Mouse (Mus musculus): ENCODE data around the gene Whamm.

Whamm gene

GRCm38 (mm10) chr7:81571108-81571940, at the start of gene Whamm:
Gene Whamm (plus strand): TSS chr7:81571266.
- DNase-seq (ENCODE audit: low spot score) = peak; percentile 92

- peak; percentile 86 for DNase-seq (ENCODE audit: low spot score)
These were observed 47.9 kb upstream of the Whamm start for GRCm38 (mm10) chr7:81523008-81523662.

GRCm38 (mm10) chr7:81523663-81524017, 47.4 kb upstream of the Whamm start:
- no peak for DNase-seq (ENCODE audit: low spot score)

GRCm38 (mm10) chr7:81528918-81529317, 42.1 kb upstream of the Whamm start:
- no peak for DNase-seq (ENCODE audit: low spot score)

GRCm38 (mm10) chr7:81531462-81531861, 39.6 kb upstream of the Whamm start:
- DNase-seq (ENCODE audit: low spot score) = no peak

GRCm38 (mm10) chr7:81536478-81536877, 34.6 kb upstream of the Whamm start:
- DNase-seq (ENCODE audit: low spot score) = no peak

GRCm38 (mm10) chr7:81538070-81538675, 32.9 kb upstream of the Whamm start:
- DNase-seq (ENCODE audit: low spot score) = no peak

- DNase-seq (ENCODE audit: low spot score) = no peak
These were observed 31.5 kb upstream of the Whamm start for GRCm38 (mm10) chr7:81539565-81539964.

- no peak for DNase-seq (ENCODE audit: low spot score)
These were observed 30.1 kb upstream of the Whamm start for GRCm38 (mm10) chr7:81540999-81541398.

- peak; percentile 61 for DNase-seq (ENCODE audit: low spot score)
These were observed 29.0 kb upstream of the Whamm start for GRCm38 (mm10) chr7:81541924-81542524.

GRCm38 (mm10) chr7:81542934-81543333, 28.1 kb upstream of the Whamm start:
- DNase-seq (ENCODE audit: low spot score) = no peak

- no peak for DNase-seq (ENCODE audit: low spot score)
These were observed 22.2 kb upstream of the Whamm start for GRCm38 (mm10) chr7:81548864-81549263.

- DNase-seq (ENCODE audit: low spot score) = no peak
These were observed 17.5 kb upstream of the Whamm start for GRCm38 (mm10) chr7:81553589-81553988.

GRCm38 (mm10) chr7:81554369-81554768, 16.7 kb upstream of the Whamm start:
- no peak for DNase-seq (ENCODE audit: low spot score)

GRCm38 (mm10) chr7:81556839-81557238, 14.2 kb upstream of the Whamm start:
- DNase-seq (ENCODE audit: low spot score) = no peak

GRCm38 (mm10) chr7:81557252-81557984, 13.6 kb upstream of the Whamm start:
- DNase-seq (ENCODE audit: low spot score) = no peak

GRCm38 (mm10) chr7:81557985-81558360, 13.1 kb upstream of the Whamm start:
- DNase-seq (ENCODE audit: low spot score) = no peak

- no peak for DNase-seq (ENCODE audit: low spot score)
These were observed 11.7 kb upstream of the Whamm start for GRCm38 (mm10) chr7:81559231-81559980.

- DNase-seq (ENCODE audit: low spot score) = no peak
These were observed 10.7 kb upstream of the Whamm start for GRCm38 (mm10) chr7:81560101-81561049.

- no peak for DNase-seq (ENCODE audit: low spot score)
These were observed 9.9 kb upstream of the Whamm start for GRCm38 (mm10) chr7:81561211-81561610.
